Mouse (Mus musculus): Measurements from ENCODE around the gene Nt5c2. TPM values are rescaled to one million over a fixed set of nuclear protein-coding genes. Genes with fewer than 3 reads are reported as not detected.

The Nt5c2 gene
- polyA plus RNA-seq, 1 experiment: 50.5 TPM

DNA sequence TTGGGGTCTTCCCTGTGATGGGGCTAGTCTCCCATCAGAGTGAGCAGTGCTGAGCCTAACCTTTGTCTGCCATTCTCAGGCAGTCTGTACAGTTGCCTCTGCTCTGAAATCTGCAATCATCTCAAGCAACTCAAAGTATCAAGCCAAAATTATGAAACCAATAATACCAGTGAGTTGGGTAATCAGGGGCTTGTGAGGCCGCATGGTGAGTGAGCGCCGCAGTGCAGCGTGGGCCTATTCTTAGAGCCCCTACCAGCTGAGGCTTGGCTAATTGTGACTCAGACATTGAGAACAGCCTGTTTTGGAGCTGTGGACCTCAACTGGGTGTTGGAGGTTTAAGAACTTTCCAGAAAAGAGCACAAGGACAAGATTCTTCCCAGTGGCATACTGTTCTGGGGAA, 143.9 kb downstream of the Nt5c2 start:
- H3K4me1 ChIP-seq (ENCODE audit: control insufficient read depth, insufficient read depth, low read length): no peaks in the 10 kb centered on the region
- TF ChIP-seq CTCF (IDR thresholded peaks at IDR 0.05; ENCODE audit: borderline replicate concordance, insufficient read depth, low read length) (no peak), POLR2A (IDR thresholded peaks at IDR 0.05; ENCODE audit: low read depth, low read length) (no peak)
- no peak overlapping the region for H3K4me3 ChIP-seq (ENCODE audit: insufficient read depth, low read length)
- H3K27ac ChIP-seq (ENCODE audit: insufficient read depth, low read length): no peak overlapping the region

DNA sequence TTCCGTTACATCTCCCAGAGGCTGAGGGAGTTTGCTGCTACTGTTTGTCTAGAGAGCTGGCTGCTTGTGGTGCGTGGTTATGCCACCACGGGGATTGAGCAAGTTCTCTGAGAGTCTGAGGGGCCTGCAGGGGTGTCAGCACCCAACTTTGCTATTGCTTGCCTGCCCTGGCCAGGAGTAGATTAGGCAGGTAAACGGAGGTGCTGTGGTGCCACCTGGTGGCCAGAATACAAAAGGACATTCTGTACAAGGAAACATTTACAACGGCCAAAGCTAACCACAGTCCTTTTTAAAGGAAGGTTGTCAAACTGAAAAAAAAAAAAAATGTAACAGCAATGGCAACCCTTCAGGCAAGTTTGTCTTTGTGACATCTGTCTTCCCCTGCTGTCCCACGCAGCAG, 145.4 kb downstream of the Nt5c2 start:
- no peaks in the 10 kb centered on the region for H3K4me1 ChIP-seq (ENCODE audit: control insufficient read depth, insufficient read depth, low read length)
- no peak overlapping the region for H3K27ac ChIP-seq (ENCODE audit: insufficient read depth, low read length)
- peak; percentile 83; the same call in 1 of the 2 replicates for TF ChIP-seq CTCF (IDR thresholded peaks at IDR 0.05; ENCODE audit: borderline replicate concordance, insufficient read depth, low read length)
- TF ChIP-seq POLR2A (IDR thresholded peaks at IDR 0.05; ENCODE audit: low read depth, low read length): no peak
- H3K4me3 ChIP-seq (ENCODE audit: insufficient read depth, low read length): no peak overlapping the region

- H3K4me1 ChIP-seq (ENCODE audit: control insufficient read depth, insufficient read depth, low read length): no peaks in the 10 kb centered on the region
- no peak overlapping the region for H3K4me3 ChIP-seq (ENCODE audit: insufficient read depth, low read length)
- TF ChIP-seq CTCF (IDR thresholded peaks at IDR 0.05; ENCODE audit: borderline replicate concordance, insufficient read depth, low read length) (no peak), POLR2A (IDR thresholded peaks at IDR 0.05; ENCODE audit: low read depth, low read length) (no peak)
- no peak overlapping the region for H3K27ac ChIP-seq (ENCODE audit: insufficient read depth, low read length)
Observed at GRCm38 (mm10) chr19:46869049-46869448, 145.9 kb downstream of the Nt5c2 start.

DNA sequence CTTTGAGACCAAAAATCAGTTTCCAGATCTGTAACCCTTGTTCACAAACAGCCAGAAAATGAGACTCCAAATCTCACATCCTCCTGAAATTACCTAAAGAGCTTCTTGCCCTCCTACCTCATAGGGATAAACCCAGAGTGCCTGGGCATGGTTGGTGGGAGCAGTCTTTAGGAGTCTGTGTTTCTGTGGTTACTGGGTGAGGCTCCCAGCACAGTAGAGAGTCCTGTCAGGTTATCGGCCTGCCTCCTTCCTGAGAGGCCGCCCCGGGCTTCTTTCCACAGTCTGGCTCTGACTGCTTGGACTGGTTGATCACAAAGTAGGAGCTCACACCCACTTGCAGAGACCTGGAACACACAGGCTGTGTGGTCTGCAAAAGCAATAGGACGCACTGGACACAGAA, 149.6 kb downstream of the Nt5c2 start:
- TF ChIP-seq POLR2A (IDR thresholded peaks at IDR 0.05; ENCODE audit: low read depth, low read length): no peak
- TF ChIP-seq CTCF (IDR thresholded peaks at IDR 0.05; ENCODE audit: borderline replicate concordance, insufficient read depth, low read length): no peak
- no peak overlapping the region for H3K27ac ChIP-seq (ENCODE audit: insufficient read depth, low read length)
- H3K4me1 ChIP-seq (ENCODE audit: control insufficient read depth, insufficient read depth, low read length): no peaks in the 10 kb centered on the region
- no peak overlapping the region for H3K4me3 ChIP-seq (ENCODE audit: insufficient read depth, low read length)

DNA sequence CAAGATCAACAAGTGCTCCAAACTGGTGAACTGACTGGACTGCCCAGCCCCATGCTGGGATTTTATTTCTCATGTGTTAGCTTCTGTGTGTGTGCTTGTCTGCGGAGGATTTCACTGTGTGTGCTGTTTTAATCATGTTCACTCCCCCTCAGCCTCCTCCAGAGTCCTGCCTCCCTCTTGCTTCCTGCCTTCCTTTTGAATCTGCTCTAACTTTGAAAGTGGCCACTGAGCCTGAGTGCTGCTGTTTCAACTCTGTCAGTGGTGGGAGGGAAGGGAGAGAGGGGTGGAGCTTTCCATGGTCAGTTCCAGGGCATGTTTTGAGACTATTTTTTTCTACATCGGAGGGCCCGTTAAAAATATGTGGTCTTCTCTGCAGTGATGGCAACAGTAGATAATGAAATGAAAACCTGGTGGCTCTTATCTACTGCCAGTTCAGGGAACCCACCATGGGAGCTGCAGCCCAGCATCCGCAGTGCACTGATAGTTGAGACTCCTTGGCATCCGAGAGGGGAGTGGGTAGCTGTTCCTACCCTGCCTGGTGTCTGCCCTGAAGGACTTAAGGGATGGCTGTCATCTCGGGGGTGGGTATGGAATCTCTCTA, 150.1 kb downstream of the Nt5c2 start:
- H3K4me1 ChIP-seq (ENCODE audit: control insufficient read depth, insufficient read depth, low read length): no peaks in the 10 kb centered on the region
- H3K27ac ChIP-seq (ENCODE audit: insufficient read depth, low read length): no peak overlapping the region
- no peak for TF ChIP-seq POLR2A (IDR thresholded peaks at IDR 0.05; ENCODE audit: low read depth, low read length)
- TF ChIP-seq CTCF (IDR thresholded peaks at IDR 0.05; ENCODE audit: borderline replicate concordance, insufficient read depth, low read length): no peak
- no peak overlapping the region for H3K4me3 ChIP-seq (ENCODE audit: insufficient read depth, low read length)

- Histone ChIP-seq H3K4me3 (ENCODE audit: insufficient read depth, low read length) (no peak overlapping the region), H3K27ac (ENCODE audit: insufficient read depth, low read length) (no peak overlapping the region), H3K4me1 (ENCODE audit: control insufficient read depth, insufficient read depth, low read length) (no peaks in the 10 kb centered on the region)
- TF ChIP-seq CTCF (IDR thresholded peaks at IDR 0.05; ENCODE audit: borderline replicate concordance, insufficient read depth, low read length) (no peak), POLR2A (IDR thresholded peaks at IDR 0.05; ENCODE audit: low read depth, low read length) (no peak)
Observed at GRCm38 (mm10) chr19:46864079-46864478, 150.9 kb downstream of the Nt5c2 start.

DNA sequence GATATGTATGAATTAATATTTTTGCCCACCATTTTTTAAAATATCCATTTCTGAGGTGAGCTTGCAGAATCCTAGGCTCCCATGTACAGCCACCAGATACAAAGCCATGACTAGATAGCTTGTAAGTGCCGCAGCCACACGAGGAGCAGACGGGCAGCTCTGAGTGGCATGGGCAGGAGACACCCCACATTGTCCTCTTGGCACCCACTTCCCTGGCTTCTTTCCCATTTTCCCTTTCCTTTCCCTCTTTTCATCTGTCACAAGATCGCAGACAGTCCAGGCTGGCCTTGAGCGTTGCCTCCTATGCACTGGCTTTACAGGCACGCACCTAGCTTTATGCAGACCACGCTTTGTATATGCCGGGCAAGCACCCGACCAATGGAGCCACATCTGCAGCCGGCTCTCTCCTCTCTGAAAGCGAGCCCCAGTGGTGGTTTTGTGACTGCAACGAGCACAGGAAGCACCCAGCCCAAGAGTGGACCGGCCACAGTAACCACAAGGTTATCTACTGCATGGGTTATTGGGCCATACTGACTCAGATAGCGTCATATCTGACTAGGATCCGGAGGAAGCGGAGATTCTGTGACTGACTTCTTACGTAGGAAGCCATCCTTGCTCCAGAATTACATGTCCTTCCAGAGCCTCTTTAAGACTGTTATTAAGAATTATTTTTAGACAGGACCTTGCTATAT, 151.6 kb downstream of the Nt5c2 start:
- Histone ChIP-seq H3K4me1 (ENCODE audit: control insufficient read depth, insufficient read depth, low read length) (no peaks in the 10 kb centered on the region), H3K27ac (ENCODE audit: insufficient read depth, low read length) (no peak overlapping the region), H3K4me3 (ENCODE audit: insufficient read depth, low read length) (no peak overlapping the region)
- no peak for TF ChIP-seq POLR2A (IDR thresholded peaks at IDR 0.05; ENCODE audit: low read depth, low read length)
- no peak for TF ChIP-seq CTCF (IDR thresholded peaks at IDR 0.05; ENCODE audit: borderline replicate concordance, insufficient read depth, low read length)

DNA sequence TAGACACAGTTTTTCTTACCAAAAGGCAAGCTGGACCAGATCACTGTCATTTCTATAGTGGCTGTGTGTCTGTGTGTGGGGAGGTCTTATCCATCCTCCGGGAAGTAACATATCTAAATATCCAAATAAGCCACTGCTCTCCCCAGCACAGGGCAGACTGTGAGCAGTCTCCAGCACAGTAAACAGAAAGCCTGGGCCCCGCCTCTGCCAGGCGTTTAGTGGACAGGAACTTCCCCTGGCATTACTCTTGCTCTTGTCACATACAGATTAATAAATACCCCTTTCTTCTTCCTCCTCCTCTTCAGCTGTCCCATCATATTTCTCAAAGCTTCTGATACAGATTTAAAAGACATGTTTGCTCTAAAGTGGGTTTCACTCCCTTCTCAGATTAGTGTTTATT, 152.4 kb downstream of the Nt5c2 start:
- Histone ChIP-seq H3K27ac (ENCODE audit: insufficient read depth, low read length) (no peak overlapping the region), H3K4me1 (ENCODE audit: control insufficient read depth, insufficient read depth, low read length) (no peaks in the 10 kb centered on the region), H3K4me3 (ENCODE audit: insufficient read depth, low read length) (no peak overlapping the region)
- TF ChIP-seq CTCF (IDR thresholded peaks at IDR 0.05; ENCODE audit: borderline replicate concordance, insufficient read depth, low read length): no peak
- TF ChIP-seq POLR2A (IDR thresholded peaks at IDR 0.05; ENCODE audit: low read depth, low read length): no peak

DNA sequence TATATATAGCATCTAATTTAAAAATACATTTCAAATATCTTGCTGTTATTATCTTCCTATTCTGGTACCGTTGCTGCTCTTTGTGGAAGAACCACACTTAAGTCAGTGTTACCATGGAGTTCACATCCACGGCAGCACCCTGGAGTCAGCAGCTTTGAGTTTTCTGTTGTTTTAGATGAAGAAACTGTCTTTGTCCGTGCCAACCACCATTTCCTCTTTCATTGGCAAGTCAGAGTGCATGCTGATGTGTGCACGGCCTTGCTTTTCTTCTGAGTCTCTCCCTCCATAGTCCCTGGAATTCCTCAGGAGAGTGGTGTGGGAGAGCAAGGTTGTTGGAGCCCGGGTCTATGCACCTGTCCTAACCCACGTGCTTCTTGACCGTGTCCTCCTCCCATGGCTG, 156.8 kb downstream of the Nt5c2 start:
- Histone ChIP-seq H3K4me1 (ENCODE audit: control insufficient read depth, insufficient read depth, low read length) (no peaks in the 10 kb centered on the region), H3K4me3 (ENCODE audit: insufficient read depth, low read length) (no peak overlapping the region), H3K27ac (ENCODE audit: insufficient read depth, low read length) (no peak overlapping the region)
- TF ChIP-seq POLR2A (IDR thresholded peaks at IDR 0.05; ENCODE audit: low read depth, low read length): no peak
- no peak for TF ChIP-seq CTCF (IDR thresholded peaks at IDR 0.05; ENCODE audit: borderline replicate concordance, insufficient read depth, low read length)

DNA sequence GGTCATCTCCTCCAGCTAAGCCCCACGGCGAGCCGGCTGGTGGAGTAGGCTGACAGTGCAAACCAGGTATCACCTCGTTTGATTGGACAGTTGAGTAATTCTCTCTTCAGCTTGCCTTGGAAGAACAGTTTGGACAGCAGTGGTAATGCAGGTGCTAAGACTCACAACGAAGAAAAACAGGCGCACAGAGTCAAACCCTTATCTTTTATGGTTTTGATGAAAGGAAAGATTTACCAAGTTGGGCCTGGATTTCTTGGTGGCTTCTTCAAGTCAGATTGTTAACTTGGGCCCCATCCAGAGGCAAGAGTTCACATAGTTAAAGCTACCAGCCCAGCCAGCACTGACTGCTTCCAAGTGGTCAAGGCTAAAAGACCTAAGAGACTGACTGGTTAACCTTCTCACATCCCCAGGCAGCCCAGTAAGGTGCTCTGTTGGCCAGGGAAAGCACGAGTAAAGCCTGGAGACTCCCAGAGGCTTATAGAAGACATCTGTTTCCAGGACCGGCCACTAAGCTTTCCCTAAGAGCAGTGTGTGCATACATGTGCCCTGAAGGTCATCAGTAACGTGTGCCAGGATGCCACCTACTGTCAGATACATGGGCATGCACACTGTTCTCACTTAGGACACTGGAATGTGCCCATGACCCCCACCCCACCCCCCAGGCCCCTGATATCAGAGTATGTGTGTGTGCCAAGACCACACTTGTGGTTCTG, 157.5 kb downstream of the Nt5c2 start:
- TF ChIP-seq CTCF (IDR thresholded peaks at IDR 0.05; ENCODE audit: borderline replicate concordance, insufficient read depth, low read length) (peak; percentile 73; the same call in 1 of the 2 replicates), POLR2A (IDR thresholded peaks at IDR 0.05; ENCODE audit: low read depth, low read length) (no peak)
- Histone ChIP-seq H3K4me3 (ENCODE audit: insufficient read depth, low read length) (no peak overlapping the region), H3K4me1 (ENCODE audit: control insufficient read depth, insufficient read depth, low read length) (no peaks in the 10 kb centered on the region), H3K27ac (ENCODE audit: insufficient read depth, low read length) (no peak overlapping the region)
